Mouse (Mus musculus) telencephalon, adult 2 months (tissue): ENCODE results near the gene Hdac9.
"Not testable (repeated sequence)": the region's sequence is repeated elsewhere in the genome, so short reads cannot be mapped to it uniquely, and the experiment has no call there.

Experiments
- DNase-seq: peaks from one replicate; pipeline ENCODE4 v3.0.0-alpha.2; 2011; ENCODE audit warnings: low read depth, low spot score

The Hdac9 gene

GRCm38 (mm10) chr12:34495940-34496339 is 421.0 kb downstream of the Hdac9 start:
- no peak for DNase-seq

DNA sequence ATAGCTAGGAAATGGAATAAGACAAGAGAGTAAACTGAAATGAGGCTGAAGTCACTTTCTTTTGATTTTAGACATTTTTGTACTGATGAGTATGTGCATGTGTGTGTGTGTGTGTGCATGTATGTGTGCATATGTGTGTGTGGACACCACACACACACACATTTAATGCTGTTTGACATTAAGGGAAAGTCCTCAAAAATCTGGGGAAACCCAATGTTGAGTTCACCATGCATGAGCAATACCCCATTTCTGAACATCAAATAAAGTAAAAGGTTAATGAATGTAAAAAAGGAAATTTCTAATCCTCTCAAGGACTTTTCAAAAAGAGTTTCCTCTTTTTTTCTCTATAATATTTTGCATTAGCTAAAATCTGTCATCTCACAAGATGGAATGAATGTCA is 427.3 kb downstream of the Hdac9 start:
- no peak for DNase-seq

DNA sequence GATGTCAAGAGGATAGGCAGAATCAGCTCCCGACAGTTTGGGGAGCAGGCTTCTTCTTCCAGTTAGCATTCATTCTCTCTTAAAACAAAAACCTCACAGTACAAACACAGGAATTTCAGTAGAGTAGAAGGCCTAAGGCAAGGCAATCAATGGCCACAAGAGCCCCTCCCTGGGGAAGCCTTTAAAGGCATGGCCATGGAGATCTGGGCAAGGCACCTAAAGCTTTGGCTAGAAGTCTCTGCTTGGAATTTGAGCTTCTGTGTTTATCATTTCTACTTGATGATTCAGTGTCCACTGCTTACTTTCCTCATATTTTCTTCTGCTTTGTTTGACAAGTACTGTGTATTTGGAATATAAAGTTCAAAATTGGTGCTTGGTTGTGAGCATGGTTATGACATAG is 429.2 kb downstream of the Hdac9 start:
- DNase-seq: no peak

DNA sequence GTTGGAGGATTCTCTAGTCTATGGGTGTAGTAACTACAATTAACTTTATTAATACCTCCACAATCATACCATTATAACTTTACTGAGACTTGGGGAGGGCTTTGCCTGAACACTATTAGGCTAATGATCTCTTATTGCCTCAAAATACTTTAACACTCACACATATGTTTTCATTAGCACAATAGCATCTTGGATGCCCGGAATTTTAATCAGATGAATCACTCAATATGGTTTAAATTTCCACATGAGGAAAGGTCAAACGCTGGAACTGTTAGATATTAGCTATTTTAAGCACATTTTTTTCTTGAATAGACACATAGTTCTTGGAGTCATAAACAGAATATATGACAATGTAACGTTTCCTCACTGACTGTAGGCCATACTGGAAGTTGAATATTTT is 429.9 kb downstream of the Hdac9 start:
- no peak for DNase-seq

DNA sequence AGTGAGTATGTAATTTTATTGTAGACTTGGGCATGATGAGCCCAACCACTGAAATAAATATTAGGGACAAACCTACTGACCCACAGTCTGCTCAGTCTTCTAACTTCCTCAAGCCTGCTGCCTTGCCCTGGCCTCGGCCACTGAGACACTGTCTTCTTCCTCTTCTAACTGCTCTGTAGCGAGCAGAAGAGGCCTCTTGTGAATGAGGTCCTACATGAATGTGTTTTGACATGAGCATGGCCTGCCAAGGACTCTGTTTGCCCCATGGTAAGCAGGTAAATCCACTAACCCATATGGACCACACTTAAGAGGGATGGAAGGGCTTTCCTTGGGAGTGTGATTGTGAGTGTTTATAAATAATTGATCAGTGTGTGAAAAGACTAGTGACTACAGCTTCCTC is 430.9 kb downstream of the Hdac9 start:
- DNase-seq: no peak

GRCm38 (mm10) chr12:34481702-34482101 is 435.2 kb downstream of the Hdac9 start:
- DNase-seq: no peak

GRCm38 (mm10) chr12:34472949-34473651 is 443.8 kb downstream of the Hdac9 start:
- DNase-seq: no peak

GRCm38 (mm10) chr12:34472542-34472941 is 444.4 kb downstream of the Hdac9 start:
- DNase-seq: no peak

DNA sequence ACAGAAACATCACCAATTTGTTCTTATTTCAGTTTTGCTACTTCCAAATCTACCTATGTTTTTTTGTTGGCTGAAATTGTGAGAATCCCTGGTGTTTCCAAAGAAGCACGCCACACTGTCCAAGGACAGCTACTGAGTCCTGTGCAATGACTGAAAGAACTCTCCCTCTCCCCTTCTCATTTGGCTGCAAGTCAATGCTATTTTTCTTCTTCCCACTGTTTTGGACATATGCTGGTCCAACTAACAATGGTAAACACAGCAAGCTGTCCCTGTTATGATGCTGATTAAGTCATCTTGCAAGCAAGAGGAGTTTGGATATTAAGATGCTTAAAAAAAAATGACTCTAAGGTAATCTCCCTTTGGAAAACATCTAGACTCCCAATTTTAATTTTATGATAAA is 455.2 kb downstream of the Hdac9 start:
- DNase-seq: no peak

GRCm38 (mm10) chr12:34452643-34453042 is 464.3 kb downstream of the Hdac9 start:
- DNase-seq: no peak

DNA sequence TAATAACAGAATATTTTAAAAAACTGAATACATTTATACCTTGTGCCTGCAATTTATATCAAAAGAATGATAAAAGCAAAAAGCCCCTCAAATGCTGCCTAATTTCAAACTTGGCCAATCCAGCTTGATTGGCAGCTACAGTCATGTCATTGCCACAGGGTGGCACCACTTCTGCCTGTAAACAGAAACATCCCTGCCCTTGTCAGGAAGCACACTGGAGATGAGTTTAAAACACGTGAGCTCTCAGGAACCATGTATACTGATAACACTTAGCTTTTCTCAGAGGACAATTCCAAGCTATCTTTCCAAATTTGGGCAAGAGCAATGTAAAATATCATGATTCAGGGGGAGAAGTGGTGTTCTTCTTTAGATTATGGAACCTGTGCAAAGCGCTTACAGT is 465.7 kb downstream of the Hdac9 start:
- DNase-seq: no peak

DNA sequence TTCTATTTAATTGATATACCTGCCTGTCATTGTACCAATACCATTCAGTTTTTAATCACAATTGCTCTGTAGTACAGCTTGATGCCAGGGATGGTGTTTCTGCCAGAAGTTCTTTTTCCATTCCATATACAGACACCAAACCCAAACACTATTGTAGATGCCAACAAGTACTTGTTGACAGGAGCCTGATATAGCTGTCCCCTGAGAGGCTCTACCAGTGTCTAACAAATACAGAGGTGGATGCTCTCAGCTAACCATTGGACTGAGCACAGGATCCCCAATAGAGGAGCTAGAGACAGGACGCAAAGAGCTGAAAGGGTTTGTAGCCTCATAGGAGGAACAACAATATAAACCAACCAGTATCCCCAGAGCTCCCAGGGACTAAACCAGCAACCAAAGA is 472.2 kb downstream of the Hdac9 start:
- DNase-seq: not testable (repeated sequence)

GRCm38 (mm10) chr12:34440930-34441329 is 476.0 kb downstream of the Hdac9 start:
- DNase-seq: no peak

GRCm38 (mm10) chr12:34432919-34433318 is 484.0 kb downstream of the Hdac9 start:
- no peak for DNase-seq

GRCm38 (mm10) chr12:34432461-34432860 is 484.4 kb downstream of the Hdac9 start:
- DNase-seq: no peak

DNA sequence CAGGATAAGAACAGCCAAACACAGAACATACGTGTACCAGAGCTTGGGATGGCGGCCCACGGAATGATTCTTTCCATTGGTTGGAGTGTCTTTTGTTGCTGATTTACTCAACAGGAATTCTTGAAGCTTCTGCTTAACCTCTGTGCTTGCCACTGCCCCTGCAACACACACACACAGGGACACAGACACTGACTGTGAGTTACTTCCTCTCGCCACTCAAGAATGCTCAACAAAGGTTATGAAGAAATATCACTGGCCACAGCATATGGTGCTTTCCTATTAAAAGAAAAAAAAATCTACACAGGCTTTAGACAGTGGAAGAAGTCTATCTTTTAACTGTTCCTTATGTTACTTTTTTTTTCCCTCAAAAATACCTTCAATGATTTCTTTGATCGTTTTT is 485.1 kb downstream of the Hdac9 start:
- no peak for DNase-seq

DNA sequence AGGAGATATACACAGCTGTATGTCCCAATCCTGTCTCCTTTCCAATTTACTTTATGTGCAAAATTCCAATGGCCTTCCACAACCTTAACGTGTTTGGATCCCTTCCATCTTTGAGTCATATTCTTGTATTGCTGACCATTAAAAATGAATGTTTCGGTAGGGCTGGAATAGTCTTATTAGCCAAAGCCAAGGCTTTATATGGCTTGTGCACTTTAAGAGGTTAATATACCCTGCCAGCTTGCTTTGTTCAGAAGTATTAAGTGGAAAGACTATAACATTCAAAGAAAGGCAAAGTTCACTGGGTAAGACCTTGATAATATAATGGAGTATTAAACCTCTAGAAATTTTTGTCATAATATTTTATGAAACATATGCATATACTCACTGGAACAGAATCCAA is 491.4 kb downstream of the Hdac9 start:
- DNase-seq: no peak

- no peak for DNase-seq
Observed at GRCm38 (mm10) chr12:34408139-34408538, 508.8 kb downstream of the Hdac9 start.

DNA sequence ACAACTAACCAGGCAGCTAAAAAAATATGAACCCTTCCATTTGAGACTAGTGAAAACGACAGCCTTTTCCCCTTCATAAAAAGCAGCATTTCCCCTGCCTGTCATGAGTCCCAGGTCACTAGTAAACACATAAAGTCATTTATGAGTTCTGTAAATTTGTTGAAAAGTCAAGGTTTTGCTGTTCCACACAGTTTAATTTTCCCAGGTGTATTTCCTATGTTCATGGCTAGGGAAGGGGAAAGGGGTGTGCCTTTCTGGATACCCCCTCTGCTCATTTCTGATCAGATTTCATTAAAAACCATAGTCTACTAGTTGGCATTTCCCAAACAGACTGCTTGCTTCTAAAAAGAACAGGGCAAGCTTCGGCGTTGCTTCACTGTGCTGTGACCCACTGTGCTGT is 509.8 kb downstream of the Hdac9 start:
- no peak for DNase-seq

DNA sequence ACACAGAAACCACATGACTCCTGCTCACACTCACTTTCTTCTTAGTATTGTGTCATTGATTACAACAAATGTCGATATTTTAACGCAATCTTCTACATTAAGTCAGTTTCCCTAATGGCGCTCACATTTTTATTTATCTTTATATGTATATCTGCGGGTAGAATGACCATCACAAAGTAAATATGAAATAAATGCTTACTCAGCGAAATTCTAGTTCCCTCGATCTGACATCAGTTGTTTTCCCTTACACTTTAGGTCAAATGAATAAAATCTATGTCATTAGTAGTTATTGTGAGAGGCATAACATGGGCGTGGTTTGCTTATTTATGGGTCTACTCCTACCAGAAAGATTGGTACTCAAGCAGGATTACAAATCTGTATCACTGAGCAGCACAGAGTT is 514.8 kb downstream of the Hdac9 start:
- DNase-seq: no peak

- DNase-seq: peak; percentile 12
Observed at GRCm38 (mm10) chr12:34398611-34399010, 518.3 kb downstream of the Hdac9 start.

DNA sequence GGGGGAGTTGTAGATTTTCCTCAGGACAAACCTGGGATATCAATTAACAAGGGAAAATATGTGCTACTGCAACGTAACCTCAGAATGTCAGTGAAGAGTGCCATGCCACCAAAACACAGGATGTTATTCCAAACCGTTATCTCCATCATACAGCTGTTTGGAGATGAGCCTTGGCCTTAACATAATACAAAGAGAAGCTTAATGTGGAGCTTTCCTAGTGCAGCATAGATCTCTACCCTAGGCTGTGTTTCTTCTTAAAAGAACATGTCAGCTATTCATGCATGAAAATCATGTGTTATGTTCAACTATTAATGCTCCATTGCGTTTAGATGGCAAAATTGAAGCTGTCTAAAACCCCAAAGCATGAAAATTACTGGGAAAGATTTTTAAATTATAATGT is 522.6 kb downstream of the Hdac9 start:
- no peak for DNase-seq

- DNase-seq: no peak
Observed at GRCm38 (mm10) chr12:34379681-34380080, 537.2 kb downstream of the Hdac9 start.

- DNase-seq: no peak
Observed at GRCm38 (mm10) chr12:34378637-34379036, 538.3 kb downstream of the Hdac9 start.
